Mouse (Mus musculus) liver, adult 2 months (tissue): ENCODE results near the gene Zdhhc17.

Source experiments
- CTCF ChIP-seq: fragments of 200-500 bp; IDR thresholded peaks from 2 replicates; pipeline ENCODE4 v1.5.1; 2011; ENCODE audit warnings: low read depth, low read length, control low read depth
- POLR2A ChIP-seq: fragments of 200-500 bp; IDR thresholded peaks from 2 replicates; pipeline ENCODE4 v1.6.1; 2011; ENCODE audit warnings: low read length, control low read depth; ENCODE audit not compliant: insufficient read depth; ENCODE audit errors: extremely low read depth

GRCm38 (mm10) chr10:110939717-110940116, 70.2 kb downstream of the Zdhhc17 start:
- TF ChIP-seq CTCF (no peak), POLR2A (no peak)
